Mouse (Mus musculus) heart, embryonic 13.5 days (tissue): ENCODE results near the gene Mcam. TPM values are rescaled to one million over a fixed set of nuclear protein-coding genes. Genes with fewer than 3 reads are reported as not detected.
A peak's percentile ranks its signal among the peaks of the same experiment; 100 is the strongest.
"Not testable (repeated sequence)": the region's sequence is repeated elsewhere in the genome, so short reads cannot be mapped to it uniquely, and the experiment has no call there.

Experiments used
- ATAC-seq: fragments of 200-750 bp; cut with Nextera tagmentation; 2 replicates; pipeline ENCODE4 v1.8.0; 2017; ENCODE audit warnings: moderate TSS enrichment; ENCODE audit not compliant: insufficient number of reproducible peaks, low FRiP score, low TSS enrichment; ENCODE audit errors: extremely low read depth
- H3K27ac ChIP-seq: fragments of 300-500 bp; sonication (generic); replicated peaks from 2 replicates; pipeline ENCODE4 v1.5.1; 2015; ENCODE audit warnings: moderate library complexity, mild to moderate bottlenecking, inconsistent platforms
- H3K27me3 ChIP-seq: fragments of 300-500 bp; sonication (generic); replicated peaks from 2 replicates; pipeline ENCODE4 v1.6.1; 2015; ENCODE audit warnings: mild to moderate bottlenecking, inconsistent platforms
- H3K36me3 ChIP-seq: fragments of 300-500 bp; sonication (generic); 2 replicates; pipeline ENCODE4 v1.6.1; 2015; ENCODE audit warnings: mild to moderate bottlenecking, inconsistent platforms
- H3K4me1 ChIP-seq: fragments of 300-500 bp; sonication (generic); 2 replicates; pipeline ENCODE4 v1.6.1; 2015; ENCODE audit warnings: inconsistent platforms
- H3K4me2 ChIP-seq: fragments of 300-500 bp; sonication (generic); 2 replicates; pipeline ENCODE4 v1.6.1; 2015; ENCODE audit warnings: inconsistent platforms, mild to moderate bottlenecking, moderate library complexity
- H3K4me3 ChIP-seq: fragments of 300-500 bp; sonication (generic); 2 replicates; pipeline ENCODE4 v1.5.1; 2015; ENCODE audit warnings: moderate library complexity, mild to moderate bottlenecking, inconsistent platforms
- H3K9ac ChIP-seq: fragments of 300-500 bp; sonication (generic); 2 replicates; pipeline ENCODE4 v1.6.1; 2015; ENCODE audit warnings: inconsistent platforms, mild to moderate bottlenecking, moderate library complexity
- H3K9me3 ChIP-seq: fragments of 300-500 bp; sonication (generic); 2 replicates; pipeline ENCODE4 v1.6.1; 2016; ENCODE audit warnings: inconsistent platforms
- WGBS: fragments of 180-500 bp; shearing (Covaris S2); methylation state at CpG from one replicate; pipeline ENCODE4 v1.1.7; 2015; ENCODE audit warnings: mixed read lengths; 5-methylcytosine and 5-hydroxymethylcytosine counted together
- polyA plus RNA-seq: library from polyadenylated mRNA; unstranded; fragments of >200 nt; fragmentation: Nextera tagmentation; extraction: Ambion mirVana; gene quantifications from 2 replicates; pipeline ENCODE4 v1.2.1, GENCODE M21; 2015

Gene Mcam
- polyA plus RNA-seq, 1 experiment from 2014 or later = 112 TPM

GRCm38 (mm10) chr9:44111909-44112308 is 22.4 kb upstream of the Mcam start:
- not testable (repeated sequence) for ATAC-seq
- peak overlapping the region; percentile 65 for H3K4me3 ChIP-seq
- WGBS = 57% methylated on average over 10 of the region's 12 CpGs

GRCm38 (mm10) chr9:44113105-44113789 is 21.0 kb upstream of the Mcam start, which contains the start of the genes Gm49380 and Rnf26:
TSS of gene Gm49380 (minus strand) at chr9:44113500.
TSS of gene Rnf26 (minus strand) at chr9:44113517.
- under 1% methylated on average over 47 of the region's 51 CpGs for whole genome bisulfite sequencing

More at GRCm38 (mm10) chr9:44111909-44112308, 22.4 kb upstream of the Mcam start:
- H3K9me3 ChIP-seq, H3K27ac ChIP-seq, H3K27me3 ChIP-seq: not testable (repeated sequence)
- Histone ChIP-seq H3K9ac (peak overlapping the region; percentile 70), H3K4me1 (peaks cover 56% of the 10 kb centered on the region), H3K4me2 (peak overlapping the region; percentile 72), H3K36me3 (peaks cover 14% of the 10 kb centered on the region)

GRCm38 (mm10) chr9:44114453-44114852 is 19.8 kb upstream of the Mcam start:
- H3K9ac ChIP-seq = no peak overlapping the region
- no peaks in the 10 kb centered on the region for H3K27me3 ChIP-seq
- 0 out of 2 replicates have a peak, but pooled peaks cover 4% of the 10 kb centered on the region for H3K36me3 ChIP-seq
- H3K4me3 ChIP-seq = no peak overlapping the region
- 63% methylated on average over 2 of the region's 2 CpGs for WGBS
- no peak for ATAC-seq
- H3K4me2 ChIP-seq = no peak overlapping the region
- H3K27ac ChIP-seq = no peak overlapping the region
- H3K9me3 ChIP-seq = no peaks in the 10 kb centered on the region
- peaks cover 31% of the 10 kb centered on the region for H3K4me1 ChIP-seq

More at GRCm38 (mm10) chr9:44113105-44113789, 21.0 kb upstream of the Mcam start, which contains the start of the genes Gm49380 and Rnf26:
- no peaks in the 10 kb centered on the region for H3K27me3 ChIP-seq
- H3K4me2 ChIP-seq = peak within 1 kb of the TSS; percentile 72
- H3K9ac ChIP-seq = peak within 1 kb of the TSS; percentile 94
- peak within 1 kb of the TSS; percentile 70 for H3K27ac ChIP-seq
- ATAC-seq = peak; percentile 90
- peaks cover 43% of the 10 kb centered on the region for H3K4me1 ChIP-seq
- no peaks in the 10 kb centered on the region for H3K9me3 ChIP-seq
- peaks cover 9% of the 10 kb centered on the region for H3K36me3 ChIP-seq
- H3K4me3 ChIP-seq = peak within 1 kb of the TSS; percentile 65

GRCm38 (mm10) chr9:44115599-44115998 is 18.7 kb upstream of the Mcam start:
- no peak overlapping the region for H3K27ac ChIP-seq
- WGBS = 87% methylated on average over 9 of the region's 9 CpGs

GRCm38 (mm10) chr9:44116182-44116581 is 18.1 kb upstream of the Mcam start:
- WGBS = 81% methylated on average over 4 of the region's 4 CpGs
- H3K27ac ChIP-seq = no peak overlapping the region
- peaks cover 15% of the 10 kb centered on the region for H3K4me1 ChIP-seq

More at GRCm38 (mm10) chr9:44115599-44115998, 18.7 kb upstream of the Mcam start:
- Histone ChIP-seq H3K36me3 (no peaks in the 10 kb centered on the region), H3K4me1 (peaks cover 19% of the 10 kb centered on the region), H3K9ac (0 out of 2 replicates have a peak overlapping the region, but pooled peaks have one; percentile 16), H3K4me3 (no peak overlapping the region), H3K9me3 (no peaks in the 10 kb centered on the region), H3K27me3 (no peaks in the 10 kb centered on the region), H3K4me2 (no peak overlapping the region)
- no peak for ATAC-seq

GRCm38 (mm10) chr9:44119011-44119410 is 15.3 kb upstream of the Mcam start:
- Histone ChIP-seq H3K9me3 (no peaks in the 10 kb centered on the region), H3K27ac (no peak overlapping the region), H3K4me2 (no peak overlapping the region), H3K4me3 (no peak overlapping the region), H3K36me3 (no peaks in the 10 kb centered on the region), H3K4me1 (peaks cover 4% of the 10 kb centered on the region; the same call in 1 of the 2 replicates), H3K9ac (no peak overlapping the region), H3K27me3 (no peaks in the 10 kb centered on the region)
- no peak for ATAC-seq
- 50% methylated on average over 5 of the region's 5 CpGs for WGBS

More at GRCm38 (mm10) chr9:44116182-44116581, 18.1 kb upstream of the Mcam start:
- H3K9ac ChIP-seq = no peak overlapping the region
- no peaks in the 10 kb centered on the region for H3K36me3 ChIP-seq
- no peak overlapping the region for H3K4me2 ChIP-seq
- no peaks in the 10 kb centered on the region for H3K27me3 ChIP-seq
- H3K4me3 ChIP-seq = no peak overlapping the region
- H3K9me3 ChIP-seq = no peaks in the 10 kb centered on the region
- no peak for ATAC-seq

- Histone ChIP-seq H3K9me3 (no peaks in the 10 kb centered on the region), H3K27me3 (no peaks in the 10 kb centered on the region), H3K27ac (no peak overlapping the region), H3K4me3 (no peak overlapping the region), H3K4me2 (no peak overlapping the region), H3K4me1 (no peaks in the 10 kb centered on the region), H3K9ac (no peak overlapping the region), H3K36me3 (no peaks in the 10 kb centered on the region)
- no peak for ATAC-seq
- 71% methylated on average over 8 of the region's 8 CpGs for WGBS
Measured at GRCm38 (mm10) chr9:44119948-44120465, 14.3 kb upstream of the Mcam start.

- Histone ChIP-seq H3K36me3 (no peaks in the 10 kb centered on the region), H3K4me3 (no peak overlapping the region), H3K9ac (no peak overlapping the region), H3K27ac (no peak overlapping the region), H3K9me3 (no peaks in the 10 kb centered on the region), H3K4me2 (no peak overlapping the region), H3K27me3 (no peaks in the 10 kb centered on the region), H3K4me1 (peaks cover 25% of the 10 kb centered on the region)
- ATAC-seq = no peak
- WGBS = 54% methylated on average over 6 of the region's 6 CpGs
Measured at GRCm38 (mm10) chr9:44124317-44124716, 10.0 kb upstream of the Mcam start.

- Histone ChIP-seq H3K36me3 (no peaks in the 10 kb centered on the region), H3K9ac (no peak overlapping the region), H3K4me3 (no peak overlapping the region), H3K27me3 (no peaks in the 10 kb centered on the region), H3K27ac (no peak overlapping the region), H3K4me1 (peaks cover 31% of the 10 kb centered on the region), H3K9me3 (no peaks in the 10 kb centered on the region), H3K4me2 (no peak overlapping the region)
- no peak for ATAC-seq
- WGBS = 36% methylated on average over 5 of the region's 5 CpGs
Measured at GRCm38 (mm10) chr9:44125026-44125425, 9.2 kb upstream of the Mcam start.

- Histone ChIP-seq H3K9ac (peak overlapping the region; percentile 62), H3K4me3 (peak overlapping the region; percentile 8; the same call in 1 of the 2 replicates), H3K36me3 (no peaks in the 10 kb centered on the region), H3K27me3 (no peaks in the 10 kb centered on the region), H3K4me2 (peak overlapping the region; percentile 57), H3K4me1 (peaks cover 38% of the 10 kb centered on the region), H3K9me3 (no peaks in the 10 kb centered on the region), H3K27ac (peak overlapping the region; percentile 36)
- no peak for ATAC-seq
- WGBS = 32% methylated on average over 18 of the region's 18 CpGs
Measured at GRCm38 (mm10) chr9:44125546-44126428, 8.5 kb upstream of the Mcam start.

- no peak for ATAC-seq
- Histone ChIP-seq H3K4me1 (peaks cover 48% of the 10 kb centered on the region), H3K27me3 (no peaks in the 10 kb centered on the region), H3K9me3 (no peaks in the 10 kb centered on the region), H3K27ac (peak overlapping the region; percentile 36), H3K36me3 (no peaks in the 10 kb centered on the region), H3K4me2 (peak overlapping the region; percentile 57), H3K9ac (peak overlapping the region; percentile 54; the same call in 1 of the 2 replicates), H3K4me3 (no peak overlapping the region)
- 75% methylated on average over 3 of the region's 3 CpGs for WGBS
Measured at GRCm38 (mm10) chr9:44126746-44127145, 7.5 kb upstream of the Mcam start.
